Mouse (Mus musculus) hindbrain, embryonic 13.5 days (tissue): ENCODE data around the gene Astn2. TPM values are rescaled to one million over a fixed set of nuclear protein-coding genes. Genes with fewer than 3 reads are reported as not detected.

ENCODE experiments used
- ATAC-seq: fragments of 200-750 bp; cut with Nextera tagmentation; 2 replicates; pipeline ENCODE4 v1.8.0; 2017; ENCODE audit warnings: moderate TSS enrichment; ENCODE audit not compliant: low FRiP score
- H3K27ac ChIP-seq: fragments of 300-500 bp; sonication (generic); 2 replicates; pipeline ENCODE4 v1.5.1; 2015; ENCODE audit warnings: inconsistent platforms, mild to moderate bottlenecking, moderate library complexity
- H3K27me3 ChIP-seq: fragments of 300-500 bp; sonication (generic); 2 replicates; pipeline ENCODE4 v1.6.1; 2015; ENCODE audit warnings: mild to moderate bottlenecking, inconsistent platforms
- H3K36me3 ChIP-seq: fragments of 300-500 bp; sonication (generic); 2 replicates; pipeline ENCODE4 v1.6.1; 2015; ENCODE audit warnings: mild to moderate bottlenecking, inconsistent platforms
- H3K4me1 ChIP-seq: fragments of 300-500 bp; sonication (generic); replicated peaks from 2 replicates; pipeline ENCODE4 v1.6.1; 2015; ENCODE audit warnings: inconsistent platforms
- H3K4me2 ChIP-seq: fragments of 300-500 bp; sonication (generic); 2 replicates; pipeline ENCODE4 v1.6.1; 2015; ENCODE audit warnings: inconsistent platforms, mild to moderate bottlenecking, moderate library complexity
- H3K4me3 ChIP-seq: fragments of 300-500 bp; sonication (generic); 2 replicates; pipeline ENCODE4 v1.5.1; 2015; ENCODE audit warnings: mild to moderate bottlenecking, inconsistent platforms
- H3K9ac ChIP-seq: fragments of 300-500 bp; sonication (generic); 2 replicates; pipeline ENCODE4 v1.6.1; 2015; ENCODE audit warnings: mild to moderate bottlenecking, inconsistent platforms
- H3K9me3 ChIP-seq: fragments of 300-500 bp; sonication (generic); 2 replicates; pipeline ENCODE4 v1.6.1; 2016; ENCODE audit warnings: inconsistent platforms
- WGBS: fragments of 180-500 bp; shearing (Covaris S2); methylation state at CpG from one replicate; pipeline ENCODE4 v1.1.7; 2015; 5-methylcytosine and 5-hydroxymethylcytosine counted together
- polyA plus RNA-seq: library from polyadenylated mRNA; unstranded; fragments of >200 nt; fragmentation: Nextera tagmentation; extraction: Ambion mirVana; gene quantifications from 2 replicates; pipeline ENCODE4 v1.2.1, GENCODE M21; 2015

Astn2 gene
- polyA plus RNA-seq, 1 experiment from 2014 or later = 2.9 TPM

GRCm38 (mm10) chr4:66393294-66393693 is 11.1 kb downstream of the Astn2 start:
- no peak overlapping the region for H3K4me2 ChIP-seq
- WGBS = 78% methylated on average over 4 of the region's 4 CpGs

GRCm38 (mm10) chr4:66390480-66390879 is 13.9 kb downstream of the Astn2 start:
- Histone ChIP-seq H3K27ac (no peak overlapping the region), H3K9ac (no peak overlapping the region), H3K9me3 (no peaks in the 10 kb centered on the region), H3K27me3 (no peaks in the 10 kb centered on the region), H3K4me1 (peaks cover 6% of the 10 kb centered on the region; the same call in 1 of the 2 replicates), H3K36me3 (no peaks in the 10 kb centered on the region), H3K4me2 (no peak overlapping the region), H3K4me3 (no peak overlapping the region)
- ATAC-seq = no peak
- WGBS = 19% methylated on average over 4 of the region's 4 CpGs

More at GRCm38 (mm10) chr4:66393294-66393693, 11.1 kb downstream of the Astn2 start:
- H3K9me3 ChIP-seq = no peaks in the 10 kb centered on the region
- H3K4me3 ChIP-seq = no peak overlapping the region
- no peak for ATAC-seq
- H3K27me3 ChIP-seq = no peaks in the 10 kb centered on the region
- no peaks in the 10 kb centered on the region for H3K36me3 ChIP-seq
- no peak overlapping the region for H3K9ac ChIP-seq
- H3K4me1 ChIP-seq = peaks cover 6% of the 10 kb centered on the region; the same call in 1 of the 2 replicates
- H3K27ac ChIP-seq = no peak overlapping the region

DNA sequence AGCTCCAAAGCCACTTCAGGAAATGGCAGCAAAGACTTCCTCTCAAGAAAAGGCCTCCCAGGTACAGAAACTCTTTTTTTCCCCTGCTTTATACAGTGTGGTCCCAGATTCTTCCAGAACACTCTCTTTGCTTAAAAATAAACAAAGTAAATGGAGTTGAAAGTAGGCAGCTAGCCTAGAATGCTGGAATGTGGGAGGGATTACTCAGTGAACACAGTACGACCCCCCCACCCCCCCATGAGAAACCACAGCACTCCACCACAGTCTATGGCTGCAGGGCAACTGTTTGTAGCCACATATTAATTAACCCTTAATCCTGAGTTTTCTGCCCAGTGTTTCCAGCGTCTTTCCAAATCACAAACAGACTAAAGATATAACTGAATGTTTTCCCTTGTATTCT is 25.8 kb downstream of the Astn2 start:
- H3K4me2 ChIP-seq = no peak overlapping the region
- 0 out of 2 replicates have a peak, but pooled peaks cover 3% of the 10 kb centered on the region for H3K4me1 ChIP-seq
- H3K36me3 ChIP-seq = no peaks in the 10 kb centered on the region
- H3K9me3 ChIP-seq = no peaks in the 10 kb centered on the region
- H3K27ac ChIP-seq = no peak overlapping the region
- H3K27me3 ChIP-seq = no peaks in the 10 kb centered on the region
- H3K4me3 ChIP-seq = no peak overlapping the region
- H3K9ac ChIP-seq = no peak overlapping the region
- ATAC-seq = no peak
- 48% methylated on average over 2 of the region's 2 CpGs for WGBS

DNA sequence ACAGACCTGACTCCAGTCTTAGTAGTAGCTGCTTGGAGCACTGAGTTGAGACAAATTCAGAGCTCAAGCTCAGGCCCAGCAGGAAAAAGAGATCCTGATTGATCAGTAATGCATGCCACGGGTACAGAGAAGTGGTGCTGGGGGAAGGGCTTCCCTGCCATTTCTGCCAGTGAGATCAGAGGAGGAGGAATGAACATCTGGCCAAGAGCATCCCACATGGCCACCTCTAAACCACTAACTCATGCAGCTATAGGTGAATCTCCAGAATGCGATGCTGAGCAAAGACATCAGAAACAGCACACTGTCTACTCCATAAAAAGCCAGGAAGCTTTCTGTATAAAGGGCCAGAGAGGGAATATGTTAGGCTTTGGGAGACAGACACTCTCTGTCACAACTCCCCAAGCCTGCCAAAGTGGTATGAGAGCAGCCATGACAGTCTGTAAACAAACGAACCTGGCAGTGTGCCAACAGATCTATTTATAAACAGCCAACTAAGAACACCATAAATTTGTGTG is 33.8 kb downstream of the Astn2 start:
- peaks cover 9% of the 10 kb centered on the region for H3K4me1 ChIP-seq

GRCm38 (mm10) chr4:66365500-66365899 is 38.9 kb downstream of the Astn2 start:
- Histone ChIP-seq H3K9ac (no peak overlapping the region), H3K4me1 (peaks cover 6% of the 10 kb centered on the region), H3K4me3 (no peak overlapping the region), H3K36me3 (no peaks in the 10 kb centered on the region), H3K27me3 (no peaks in the 10 kb centered on the region), H3K9me3 (no peaks in the 10 kb centered on the region), H3K4me2 (no peak overlapping the region), H3K27ac (no peak overlapping the region)
- WGBS = 86% methylated on average over 1 of the region's 1 CpGs
- no peak for ATAC-seq

More for the DNA sequence above, 33.8 kb downstream of the Astn2 start:
- H3K36me3 ChIP-seq = no peaks in the 10 kb centered on the region
- H3K4me2 ChIP-seq = no peak overlapping the region
- H3K4me3 ChIP-seq = no peak overlapping the region
- no peaks in the 10 kb centered on the region for H3K9me3 ChIP-seq
- no peaks in the 10 kb centered on the region for H3K27me3 ChIP-seq
- WGBS = 65% methylated on average over 3 of the region's 3 CpGs
- ATAC-seq = 0 out of 2 replicates have a peak, but pooled peaks have one; percentile 61
- H3K9ac ChIP-seq = no peak overlapping the region
- H3K27ac ChIP-seq = peak overlapping the region; percentile 40; the same call in 1 of the 2 replicates

DNA sequence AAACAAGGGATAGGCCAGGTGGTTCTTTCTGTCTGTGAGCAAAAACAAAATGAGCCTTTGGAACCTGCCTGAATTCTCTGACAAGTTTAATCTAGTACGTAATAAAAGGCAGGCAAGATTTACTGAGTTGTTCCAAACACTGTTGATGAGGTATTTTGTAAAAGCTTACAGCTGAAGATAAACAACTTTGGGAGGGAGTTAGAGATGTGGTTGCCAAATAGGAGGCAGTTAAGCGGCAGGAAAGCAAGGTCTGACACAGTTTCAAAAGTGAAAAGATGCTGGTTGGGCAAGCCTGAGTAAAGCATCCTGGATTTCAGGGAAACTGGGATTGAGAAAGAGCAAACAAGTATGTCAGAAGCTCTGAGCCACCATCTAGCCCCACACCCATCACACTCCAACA is 59.8 kb downstream of the Astn2 start:
- Histone ChIP-seq H3K4me3 (no peak overlapping the region), H3K27ac (no peak overlapping the region), H3K9ac (no peak overlapping the region), H3K4me1 (no peaks in the 10 kb centered on the region), H3K9me3 (no peaks in the 10 kb centered on the region), H3K27me3 (no peaks in the 10 kb centered on the region), H3K36me3 (no peaks in the 10 kb centered on the region), H3K4me2 (no peak overlapping the region)
- ATAC-seq = no peak
- 88% methylated on average over 2 of the region's 2 CpGs for WGBS

DNA sequence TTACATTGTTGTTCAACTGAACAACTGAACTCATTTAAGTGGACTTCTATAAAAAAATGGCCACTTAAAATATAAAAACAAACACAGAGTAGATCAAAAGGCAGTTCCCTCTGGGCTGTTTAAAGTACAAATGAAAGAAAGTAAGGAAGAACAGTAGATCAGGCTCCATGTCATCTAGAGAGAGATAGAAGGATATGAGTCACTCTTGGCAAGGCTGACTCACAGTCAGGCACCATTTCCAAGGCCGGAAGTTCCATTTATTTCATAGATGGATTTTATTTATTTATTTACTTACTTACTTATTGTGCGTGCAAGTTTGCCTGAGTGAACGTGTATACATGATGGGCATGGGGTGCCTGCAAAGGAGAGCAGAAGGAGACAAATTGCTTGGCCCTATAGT is 67.0 kb downstream of the Astn2 start:
- Histone ChIP-seq H3K27ac (no peak overlapping the region), H3K4me1 (peaks cover 4% of the 10 kb centered on the region; the same call in 1 of the 2 replicates), H3K9me3 (no peaks in the 10 kb centered on the region), H3K36me3 (no peaks in the 10 kb centered on the region), H3K27me3 (no peaks in the 10 kb centered on the region), H3K4me3 (no peak overlapping the region), H3K4me2 (no peak overlapping the region), H3K9ac (no peak overlapping the region)
- no peak for ATAC-seq
- 84% methylated on average over 3 of the region's 3 CpGs for WGBS

- WGBS = 9% methylated on average over 4 of the region's 4 CpGs
Measured at GRCm38 (mm10) chr4:66330600-66331285, 73.7 kb downstream of the Astn2 start.

DNA sequence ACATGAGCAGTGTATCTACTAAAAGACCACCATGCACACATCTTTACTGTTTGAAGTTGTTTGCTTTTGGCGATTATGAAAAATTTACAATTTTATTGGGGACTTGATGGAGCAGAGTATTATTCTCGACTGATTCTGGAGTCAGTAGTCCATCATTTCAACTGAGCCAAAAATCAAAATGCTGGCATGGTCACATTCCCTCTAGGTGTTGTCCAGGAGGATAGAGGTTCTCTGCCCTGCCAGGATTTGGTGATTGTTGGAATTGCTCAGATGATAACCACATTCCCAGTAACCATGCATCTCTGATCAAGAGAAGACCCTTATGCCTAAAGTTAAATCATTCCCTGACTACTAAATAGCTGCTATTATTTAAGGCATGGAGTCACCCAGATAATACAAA is 83.4 kb downstream of the Astn2 start:
- Histone ChIP-seq H3K4me2 (no peak overlapping the region), H3K36me3 (no peaks in the 10 kb centered on the region), H3K4me1 (no peaks in the 10 kb centered on the region), H3K4me3 (no peak overlapping the region), H3K9me3 (no peaks in the 10 kb centered on the region), H3K27ac (no peak overlapping the region), H3K9ac (no peak overlapping the region), H3K27me3 (0 out of 2 replicates have a peak, but pooled peaks cover 8% of the 10 kb centered on the region)
- no peak for ATAC-seq
- 89% methylated on average over 2 of the region's 2 CpGs for WGBS

More at GRCm38 (mm10) chr4:66330600-66331285, 73.7 kb downstream of the Astn2 start:
- Histone ChIP-seq H3K36me3 (no peaks in the 10 kb centered on the region), H3K4me2 (no peak overlapping the region), H3K27ac (0 out of 2 replicates have a peak overlapping the region, but pooled peaks have one; percentile 52), H3K27me3 (no peaks in the 10 kb centered on the region), H3K4me3 (no peak overlapping the region), H3K9ac (no peak overlapping the region), H3K9me3 (no peaks in the 10 kb centered on the region), H3K4me1 (peaks cover 11% of the 10 kb centered on the region)
- ATAC-seq = peak; percentile 57

DNA sequence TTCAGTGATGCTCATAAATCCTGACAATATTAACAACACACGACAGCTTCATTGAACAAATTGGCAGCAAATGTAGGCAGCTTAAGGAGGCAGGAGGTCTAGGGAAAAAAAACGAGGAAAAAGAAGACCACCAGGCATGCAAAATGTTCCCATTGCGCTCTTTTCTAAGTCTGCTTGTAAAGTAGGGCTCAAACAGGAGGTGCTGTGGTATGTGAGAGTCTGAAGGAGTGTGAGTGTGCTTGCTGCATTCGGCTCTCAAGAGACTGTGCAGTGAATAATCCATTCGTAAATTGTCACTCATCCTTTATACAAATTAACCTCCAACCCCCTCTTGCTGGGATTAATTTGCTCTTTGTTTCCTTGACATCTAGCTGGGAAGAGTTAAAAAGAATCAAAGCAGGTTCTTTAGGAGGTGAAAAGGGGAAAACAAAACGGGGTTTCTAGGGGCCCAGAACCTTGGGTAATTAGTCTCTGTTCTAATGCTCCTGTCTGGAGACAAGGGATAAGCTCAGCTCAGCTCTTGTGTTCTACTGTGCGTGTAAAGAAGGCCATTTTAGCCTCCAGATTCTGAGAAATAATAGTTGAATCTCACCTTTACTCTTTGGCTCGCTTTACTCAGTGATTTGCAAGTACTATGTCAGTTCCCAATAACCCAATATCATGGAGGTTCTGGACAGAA is 89.5 kb downstream of the Astn2 start:
- no peak overlapping the region for H3K4me2 ChIP-seq
- H3K27ac ChIP-seq = peak overlapping the region; percentile 69
- no peaks in the 10 kb centered on the region for H3K36me3 ChIP-seq
- WGBS = 14% methylated on average over 8 of the region's 8 CpGs
- 0 out of 2 replicates have a peak, but pooled peaks cover 3% of the 10 kb centered on the region for H3K27me3 ChIP-seq
- H3K9me3 ChIP-seq = no peaks in the 10 kb centered on the region
- H3K9ac ChIP-seq = no peak overlapping the region
- no peak overlapping the region for H3K4me3 ChIP-seq
- H3K4me1 ChIP-seq = peaks cover 10% of the 10 kb centered on the region
- ATAC-seq = peak; percentile 60; the same call in 1 of the 2 replicates

GRCm38 (mm10) chr4:66312733-66313132 is 91.7 kb downstream of the Astn2 start:
- no peak for ATAC-seq
- Histone ChIP-seq H3K4me2 (no peak overlapping the region), H3K9ac (no peak overlapping the region), H3K27ac (no peak overlapping the region), H3K4me1 (peaks cover 10% of the 10 kb centered on the region), H3K27me3 (no peaks in the 10 kb centered on the region), H3K4me3 (no peak overlapping the region), H3K9me3 (no peaks in the 10 kb centered on the region), H3K36me3 (no peaks in the 10 kb centered on the region)
- WGBS = 74% methylated on average over 1 of the region's 1 CpGs

- Histone ChIP-seq H3K4me1 (peaks cover 10% of the 10 kb centered on the region), H3K9ac (no peak overlapping the region), H3K9me3 (no peaks in the 10 kb centered on the region), H3K27me3 (no peaks in the 10 kb centered on the region), H3K36me3 (no peaks in the 10 kb centered on the region), H3K27ac (no peak overlapping the region), H3K4me2 (no peak overlapping the region), H3K4me3 (no peak overlapping the region)
- no peak for ATAC-seq
- WGBS = 67% methylated on average over 7 of the region's 7 CpGs
Measured at GRCm38 (mm10) chr4:66310315-66311020, 93.9 kb downstream of the Astn2 start.
